Mouse (Mus musculus) small intestine, adult 10 weeks (tissue): ENCODE data around the gene Zranb2. TPM values are rescaled to one million over a fixed set of nuclear protein-coding genes. Genes with fewer than 3 reads are reported as not detected.

Source experiments
- polyA plus RNA-seq: library from polyadenylated mRNA; stranded (reverse); fragments of 350-450 nt; fragmentation: Illumina TruSeq; extraction: RNeasy Lipid Tissue Mini Kit (QIAGEN cat#74804); gene quantifications from one replicate; pipeline ENCODE4 v1.2.3, GENCODE M21; 2014; ENCODE audit warnings: low replicate concordance

Zranb2 gene
- polyA plus RNA-seq: 197 TPM

GRCm38 (mm10) chr3:157533964-157534785 is at the start of gene Zranb2:
TSS of gene Zranb2 (plus strand) at chr3:157534160.

GRCm38 (mm10) chr3:157566725-157567565 is 33.0 kb downstream of the Zranb2 start, which contains the start of gene Ptger3:
TSS of gene Ptger3 (plus strand) at chr3:157566892.

Other genes with a start within 250 kb of the Zranb2 start
- 7.4 TPM for gene Ptger3, start 32.7 kb downstream of the Zranb2 start, polyA plus RNA-seq